Mouse (Mus musculus): Measurements from ENCODE around the gene Dnase1l2. TPM values are rescaled to one million over a fixed set of nuclear protein-coding genes. Genes with fewer than 3 reads are reported as not detected.
A peak's percentile ranks its signal among the peaks of the same experiment; 100 is the strongest.

Dnase1l2 gene
- polyA plus RNA-seq, 1 experiment from 2014 or later = 1.6 TPM

DNA sequence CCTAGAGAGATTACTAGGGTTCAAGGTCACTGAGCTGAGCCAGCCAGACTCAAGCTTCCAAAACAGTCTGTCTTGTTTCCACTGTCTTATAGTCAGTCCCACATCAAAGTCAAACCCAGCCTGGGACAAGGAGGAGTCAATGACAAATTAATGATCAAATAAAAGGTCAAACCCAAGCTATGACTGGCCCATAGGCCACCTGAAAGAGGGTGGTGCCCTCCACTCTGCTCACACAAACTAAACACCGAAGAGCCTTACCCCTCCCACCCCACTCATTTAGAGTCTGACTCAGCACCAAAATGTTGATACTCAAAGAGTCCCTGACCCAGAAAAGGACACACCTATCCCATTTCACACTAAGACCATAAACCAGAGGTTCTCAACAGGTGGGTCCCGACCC is 10.5 kb upstream of the Dnase1l2 start:
- Histone ChIP-seq H3K9ac (ENCODE audit: low read depth, low read length) (no peak overlapping the region), H3K4me2 (peak overlapping the region; percentile 84; the same call in 1 of the 2 replicates), H3K4me1 (ENCODE audit: control insufficient read depth, insufficient read depth, low read length) (peaks cover 6% of the 10 kb centered on the region; the same call in 1 of the 2 replicates), H3K4me3 (ENCODE audit: low read depth, low read length) (no peak overlapping the region), H3K36me3 (ENCODE audit: control insufficient read depth, insufficient read depth, low read length) (peaks cover 10% of the 10 kb centered on the region), H3K27me3 (ENCODE audit: control insufficient read depth, insufficient read depth, low read length) (no peaks in the 10 kb centered on the region), H3K9me3 (replicated peaks; ENCODE audit: control insufficient read depth, low read length) (no peaks in the 10 kb centered on the region), H3K27ac (ENCODE audit: low read depth, low read length) (no peak overlapping the region)
- ATAC-seq (replicated peaks; ENCODE audit: insufficient number of reproducible peaks, low FRiP score, low TSS enrichment) = no peak
- 81% methylated on average over 2 of the region's 2 CpGs for WGBS (ENCODE audit: insufficient replicate concordance)

DNA sequence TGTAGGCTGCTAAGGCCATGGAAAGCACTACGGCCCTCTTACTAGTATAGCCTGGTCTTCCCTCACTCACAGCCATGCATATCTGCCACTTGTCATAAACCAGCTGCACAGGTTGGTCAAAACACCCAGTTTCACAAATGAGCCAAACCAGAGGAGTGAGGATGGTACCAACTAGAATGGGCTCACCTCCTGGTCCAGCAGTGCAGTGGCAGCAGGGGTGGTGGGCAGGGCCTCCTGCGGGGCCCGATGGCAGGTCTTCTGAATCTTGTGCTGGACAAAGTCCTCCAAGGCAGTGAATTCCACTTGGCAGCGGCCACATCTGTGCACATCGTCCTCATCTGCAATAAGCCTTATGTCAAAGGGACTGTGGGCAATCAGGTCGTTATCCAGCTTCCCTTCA is 8.3 kb upstream of the Dnase1l2 start:
- peaks cover 17% of the 10 kb centered on the region for H3K36me3 ChIP-seq (ENCODE audit: control insufficient read depth, insufficient read depth, low read length)
- H3K27ac ChIP-seq (ENCODE audit: low read depth, low read length) = no peak overlapping the region
- peaks cover 6% of the 10 kb centered on the region; the same call in 1 of the 2 replicates for H3K4me1 ChIP-seq (ENCODE audit: control insufficient read depth, insufficient read depth, low read length)
- H3K27me3 ChIP-seq (ENCODE audit: control insufficient read depth, insufficient read depth, low read length) = no peaks in the 10 kb centered on the region
- no peak overlapping the region for H3K9ac ChIP-seq (ENCODE audit: low read depth, low read length)
- WGBS (ENCODE audit: insufficient replicate concordance) = 93% methylated on average over 6 of the region's 6 CpGs
- H3K9me3 ChIP-seq (replicated peaks; ENCODE audit: control insufficient read depth, low read length) = no peaks in the 10 kb centered on the region
- H3K4me3 ChIP-seq (ENCODE audit: low read depth, low read length) = no peak overlapping the region
- no peak for ATAC-seq (replicated peaks; ENCODE audit: insufficient number of reproducible peaks, low FRiP score, low TSS enrichment)
- no peak overlapping the region for H3K4me2 ChIP-seq

DNA sequence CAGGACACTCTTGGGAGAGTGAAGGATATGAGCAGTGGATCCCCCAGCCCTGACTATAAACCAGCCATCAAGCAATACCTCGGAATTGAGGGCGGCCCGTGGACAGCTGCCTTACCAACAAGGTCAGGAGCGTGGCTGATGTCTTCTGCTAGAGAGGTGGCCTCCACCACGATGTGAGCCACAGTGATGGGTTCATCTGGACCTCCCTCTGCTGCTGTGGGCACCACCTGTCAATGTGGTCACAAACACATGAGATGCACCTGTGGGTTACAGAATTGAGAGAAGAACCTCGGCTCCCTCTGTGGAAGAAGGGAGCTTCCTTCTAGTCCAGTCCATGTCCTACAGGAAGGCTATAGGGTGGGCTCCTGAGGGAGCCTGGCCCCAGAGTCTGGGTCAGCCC is 6.6 kb upstream of the Dnase1l2 start:
- Histone ChIP-seq H3K36me3 (ENCODE audit: control insufficient read depth, insufficient read depth, low read length) (peaks cover 34% of the 10 kb centered on the region), H3K9me3 (replicated peaks; ENCODE audit: control insufficient read depth, low read length) (no peaks in the 10 kb centered on the region), H3K4me3 (ENCODE audit: low read depth, low read length) (no peak overlapping the region), H3K4me1 (ENCODE audit: control insufficient read depth, insufficient read depth, low read length) (peaks cover 6% of the 10 kb centered on the region; the same call in 1 of the 2 replicates), H3K27me3 (ENCODE audit: control insufficient read depth, insufficient read depth, low read length) (no peaks in the 10 kb centered on the region), H3K27ac (ENCODE audit: low read depth, low read length) (no peak overlapping the region), H3K9ac (ENCODE audit: low read depth, low read length) (no peak overlapping the region), H3K4me2 (no peak overlapping the region)
- no peak for ATAC-seq (replicated peaks; ENCODE audit: insufficient number of reproducible peaks, low FRiP score, low TSS enrichment)
- WGBS (ENCODE audit: insufficient replicate concordance) = 84% methylated on average over 6 of the region's 6 CpGs

DNA sequence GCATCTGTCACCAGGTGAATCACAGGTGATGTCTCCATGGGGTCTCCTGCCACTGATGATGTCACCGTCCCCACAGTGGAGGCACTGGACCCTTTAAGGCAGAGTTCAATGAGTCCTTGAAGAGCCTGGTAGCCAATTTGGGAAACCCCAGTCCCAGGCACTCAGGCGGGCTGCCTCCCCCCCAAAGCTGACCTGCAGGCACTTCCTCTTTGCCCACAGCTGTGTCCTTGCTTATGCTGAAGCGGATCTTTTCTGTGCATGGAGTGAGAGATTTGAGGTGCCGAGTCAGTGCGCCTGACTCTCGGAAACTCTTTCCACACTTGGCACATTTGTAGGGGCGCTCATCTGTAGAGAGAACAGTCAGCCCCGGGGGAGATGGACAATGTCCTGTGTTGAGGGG is 3.7 kb upstream of the Dnase1l2 start:
- no peaks in the 10 kb centered on the region for H3K27me3 ChIP-seq (ENCODE audit: control insufficient read depth, insufficient read depth, low read length)
- no peak overlapping the region for H3K4me2 ChIP-seq
- H3K4me1 ChIP-seq (ENCODE audit: control insufficient read depth, insufficient read depth, low read length) = no peaks in the 10 kb centered on the region
- no peaks in the 10 kb centered on the region for H3K9me3 ChIP-seq (replicated peaks; ENCODE audit: control insufficient read depth, low read length)
- no peak overlapping the region for H3K27ac ChIP-seq (ENCODE audit: low read depth, low read length)
- H3K4me3 ChIP-seq (ENCODE audit: low read depth, low read length) = no peak overlapping the region
- peaks cover 45% of the 10 kb centered on the region for H3K36me3 ChIP-seq (ENCODE audit: control insufficient read depth, insufficient read depth, low read length)
- H3K9ac ChIP-seq (ENCODE audit: low read depth, low read length) = no peak overlapping the region
- 0 out of 2 replicates have a peak, but pooled peaks have one; percentile 29 for ATAC-seq (replicated peaks; ENCODE audit: insufficient number of reproducible peaks, low FRiP score, low TSS enrichment)
- 95% methylated on average over 8 of the region's 8 CpGs for WGBS (ENCODE audit: insufficient replicate concordance)

DNA sequence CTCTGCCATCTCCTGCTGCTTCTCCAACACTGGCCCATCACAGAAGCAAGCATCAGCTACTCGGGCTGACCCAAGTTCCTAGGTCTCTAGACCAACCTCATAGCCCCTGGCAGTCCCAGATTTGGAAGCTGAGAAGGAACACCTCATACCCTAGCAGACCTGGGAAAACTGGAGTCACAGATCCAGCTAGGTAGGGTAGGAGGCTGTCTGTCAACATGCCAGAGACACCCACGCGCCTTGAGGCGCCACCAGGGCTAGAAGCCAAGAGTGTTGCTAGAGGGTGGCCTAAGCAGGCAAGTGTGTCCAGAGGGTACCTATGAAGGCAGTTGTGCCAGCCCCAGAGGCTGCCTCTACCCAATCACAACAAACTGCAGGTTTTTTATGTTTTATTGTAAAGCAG is 504 bp upstream of the Dnase1l2 start:
- Histone ChIP-seq H3K9me3 (replicated peaks; ENCODE audit: control insufficient read depth, low read length) (no peaks in the 10 kb centered on the region), H3K4me3 (ENCODE audit: low read depth, low read length) (no peak overlapping the region), H3K36me3 (ENCODE audit: control insufficient read depth, insufficient read depth, low read length) (peaks cover 43% of the 10 kb centered on the region), H3K9ac (ENCODE audit: low read depth, low read length) (no peak overlapping the region), H3K27ac (ENCODE audit: low read depth, low read length) (no peak overlapping the region), H3K27me3 (ENCODE audit: control insufficient read depth, insufficient read depth, low read length) (no peaks in the 10 kb centered on the region), H3K4me2 (no peak overlapping the region), H3K4me1 (ENCODE audit: control insufficient read depth, insufficient read depth, low read length) (no peaks in the 10 kb centered on the region)
- no peak for ATAC-seq (replicated peaks; ENCODE audit: insufficient number of reproducible peaks, low FRiP score, low TSS enrichment)
- 83% methylated on average over 4 of the region's 4 CpGs for WGBS (ENCODE audit: insufficient replicate concordance)

DNA sequence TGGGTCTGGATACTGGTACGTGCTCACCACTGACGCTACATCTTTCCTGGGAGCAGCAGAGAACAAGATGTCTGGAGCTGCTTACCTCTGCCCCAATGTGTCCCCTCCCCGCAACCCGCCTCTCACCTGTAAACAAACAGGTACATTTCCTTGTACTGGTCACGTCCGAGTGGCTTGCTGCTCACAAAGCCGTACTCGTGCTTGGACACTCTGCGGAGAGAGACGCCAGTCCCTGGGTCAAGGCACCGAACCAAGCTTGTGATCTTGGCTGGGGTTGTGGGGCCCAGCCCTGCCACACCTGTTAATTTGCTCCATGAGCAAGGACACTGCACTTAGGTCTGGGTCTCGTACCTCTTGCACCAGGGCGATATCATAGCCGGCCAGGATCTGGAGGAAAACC is 798 bp downstream of the Dnase1l2 start:
- Histone ChIP-seq H3K27ac (ENCODE audit: low read depth, low read length) (no peak overlapping the region), H3K4me1 (ENCODE audit: control insufficient read depth, insufficient read depth, low read length) (no peaks in the 10 kb centered on the region), H3K9me3 (replicated peaks; ENCODE audit: control insufficient read depth, low read length) (no peaks in the 10 kb centered on the region), H3K9ac (ENCODE audit: low read depth, low read length) (no peak overlapping the region; the same call in 1 of the 2 replicates), H3K36me3 (ENCODE audit: control insufficient read depth, insufficient read depth, low read length) (peaks cover 43% of the 10 kb centered on the region), H3K4me3 (ENCODE audit: low read depth, low read length) (no peak overlapping the region), H3K4me2 (no peak overlapping the region), H3K27me3 (ENCODE audit: control insufficient read depth, insufficient read depth, low read length) (no peaks in the 10 kb centered on the region)
- WGBS (ENCODE audit: insufficient replicate concordance) = 85% methylated on average over 14 of the region's 14 CpGs
- ATAC-seq (replicated peaks; ENCODE audit: insufficient number of reproducible peaks, low FRiP score, low TSS enrichment) = no peak

DNA sequence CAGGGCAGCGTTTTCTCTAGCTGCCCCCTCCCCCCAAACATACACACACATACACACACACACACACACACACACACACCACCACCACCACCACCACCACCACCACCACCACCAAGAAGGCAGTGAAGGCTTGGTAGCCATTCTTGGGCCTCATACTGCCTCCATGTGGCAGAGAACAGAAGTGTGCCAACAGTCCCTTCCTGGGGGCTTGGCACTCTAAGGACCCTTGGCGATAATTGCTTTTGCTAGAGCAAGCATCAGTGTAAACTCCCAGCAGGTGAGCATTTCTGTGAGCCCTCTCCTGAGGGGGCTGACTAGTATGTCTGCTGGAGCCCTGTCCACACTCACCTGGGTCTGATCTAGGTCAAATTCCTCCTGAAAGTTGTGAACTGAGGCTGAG is 1.8 kb downstream of the Dnase1l2 start:
- whole genome bisulfite sequencing (ENCODE audit: insufficient replicate concordance) = 48% methylated on average over 2 of the region's 2 CpGs
- Histone ChIP-seq H3K27ac (ENCODE audit: low read depth, low read length) (no peak overlapping the region), H3K4me2 (no peak overlapping the region), H3K4me3 (ENCODE audit: low read depth, low read length) (no peak overlapping the region), H3K4me1 (ENCODE audit: control insufficient read depth, insufficient read depth, low read length) (no peaks in the 10 kb centered on the region), H3K27me3 (ENCODE audit: control insufficient read depth, insufficient read depth, low read length) (no peaks in the 10 kb centered on the region), H3K9ac (ENCODE audit: low read depth, low read length) (no peak overlapping the region), H3K9me3 (replicated peaks; ENCODE audit: control insufficient read depth, low read length) (no peaks in the 10 kb centered on the region), H3K36me3 (ENCODE audit: control insufficient read depth, insufficient read depth, low read length) (peaks cover 38% of the 10 kb centered on the region)
- ATAC-seq (replicated peaks; ENCODE audit: insufficient number of reproducible peaks, low FRiP score, low TSS enrichment) = no peak; the same call in 1 of the 2 replicates

DNA sequence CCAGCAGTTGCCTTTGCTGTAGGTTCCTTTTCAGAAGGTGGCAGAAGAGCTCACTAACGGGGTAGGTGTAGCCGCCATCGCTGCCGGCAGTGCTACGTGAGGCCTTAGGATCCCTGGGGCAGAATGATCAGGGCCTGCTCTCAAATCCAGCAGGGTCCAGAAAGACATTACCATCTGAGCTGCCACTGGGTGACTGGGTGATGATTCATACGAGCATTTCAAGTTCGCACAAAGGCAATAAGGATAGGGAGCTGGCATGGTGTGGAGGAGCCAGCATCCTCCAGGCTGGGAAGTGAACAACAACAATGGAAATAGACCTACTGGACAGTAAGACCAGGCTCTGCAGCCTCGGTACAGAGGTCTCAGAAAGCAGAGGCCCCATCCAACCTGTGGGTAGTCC is 2.5 kb downstream of the Dnase1l2 start:
- no peak overlapping the region for H3K4me3 ChIP-seq (ENCODE audit: low read depth, low read length)
- no peaks in the 10 kb centered on the region for H3K27me3 ChIP-seq (ENCODE audit: control insufficient read depth, insufficient read depth, low read length)
- no peak for ATAC-seq (replicated peaks; ENCODE audit: insufficient number of reproducible peaks, low FRiP score, low TSS enrichment)
- no peak overlapping the region for H3K4me2 ChIP-seq
- H3K4me1 ChIP-seq (ENCODE audit: control insufficient read depth, insufficient read depth, low read length) = no peaks in the 10 kb centered on the region
- no peaks in the 10 kb centered on the region for H3K9me3 ChIP-seq (replicated peaks; ENCODE audit: control insufficient read depth, low read length)
- H3K36me3 ChIP-seq (ENCODE audit: control insufficient read depth, insufficient read depth, low read length) = peaks cover 30% of the 10 kb centered on the region
- no peak overlapping the region for H3K27ac ChIP-seq (ENCODE audit: low read depth, low read length)
- H3K9ac ChIP-seq (ENCODE audit: low read depth, low read length) = no peak overlapping the region
- 89% methylated on average over 8 of the region's 8 CpGs for WGBS (ENCODE audit: insufficient replicate concordance)

DNA sequence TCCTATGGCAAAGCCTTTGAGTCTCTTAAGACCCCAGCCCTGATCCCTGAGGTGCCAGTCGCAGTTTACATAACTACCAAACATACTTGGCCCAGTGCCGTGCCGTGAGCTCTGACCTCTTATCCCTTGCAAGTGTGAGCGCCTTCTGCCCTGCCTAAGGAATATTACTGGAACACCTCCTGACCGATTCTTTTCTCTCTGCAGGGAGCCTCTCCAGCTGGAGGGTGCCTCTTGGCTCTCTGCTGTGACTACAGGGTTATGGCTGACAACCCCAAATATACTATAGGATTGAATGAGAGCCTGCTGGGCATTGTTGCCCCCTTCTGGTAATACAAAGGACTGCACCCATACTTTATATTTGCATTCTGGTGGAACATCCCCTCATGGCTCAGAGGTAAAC is 5.9 kb downstream of the Dnase1l2 start:
- Histone ChIP-seq H3K4me3 (ENCODE audit: low read depth, low read length) (no peak overlapping the region), H3K4me1 (ENCODE audit: control insufficient read depth, insufficient read depth, low read length) (no peaks in the 10 kb centered on the region), H3K9ac (ENCODE audit: low read depth, low read length) (no peak overlapping the region), H3K27me3 (ENCODE audit: control insufficient read depth, insufficient read depth, low read length) (no peaks in the 10 kb centered on the region), H3K4me2 (no peak overlapping the region), H3K9me3 (replicated peaks; ENCODE audit: control insufficient read depth, low read length) (no peaks in the 10 kb centered on the region), H3K27ac (ENCODE audit: low read depth, low read length) (no peak overlapping the region), H3K36me3 (ENCODE audit: control insufficient read depth, insufficient read depth, low read length) (peaks cover 17% of the 10 kb centered on the region)
- ATAC-seq (replicated peaks; ENCODE audit: insufficient number of reproducible peaks, low FRiP score, low TSS enrichment) = no peak
- 77% methylated on average over 5 of the region's 5 CpGs for WGBS (ENCODE audit: insufficient replicate concordance)

Data from heart, embryonic 11.5 days (tissue).